Mouse (Mus musculus) intestine, embryonic 14.5 days (tissue): ENCODE measurements at regions not wholly inside any gene's neighbourhood (a gene's known extent, or its start where the extent isn't known, plus 50 kb on each side); places are given as distances from the start of the nearest gene placed in this dataset.

ENCODE experiments used
- ATAC-seq: fragments of 200-750 bp; cut with Nextera tagmentation; replicated peaks from 2 replicates; pipeline ENCODE4 v1.8.0; 2017; ENCODE audit warnings: low read depth, moderate number of reproducible peaks, moderate TSS enrichment, moderate library complexity; ENCODE audit not compliant: low FRiP score, low TSS enrichment
- DNase-seq: peaks from one replicate; pipeline ENCODE4 v3.0.0-alpha.2; 2018; ENCODE audit warnings: low spot score
- H3K27ac ChIP-seq: fragments of 300-500 bp; sonication (generic); 2 replicates; pipeline ENCODE4 v1.5.1; 2014; ENCODE audit warnings: low read depth, mild to moderate bottlenecking, control low read depth
- H3K27me3 ChIP-seq: fragments of 300-500 bp; sonication (generic); replicated peaks from 2 replicates; pipeline ENCODE4 v1.6.1; 2014; ENCODE audit warnings: low read length, control low read depth; ENCODE audit not compliant: control insufficient read depth, insufficient read depth
- H3K36me3 ChIP-seq: fragments of 300-500 bp; sonication (generic); 2 replicates; pipeline ENCODE4 v1.6.1; 2014; ENCODE audit warnings: low read length, control low read depth; ENCODE audit not compliant: control insufficient read depth, insufficient read depth
- H3K4me1 ChIP-seq: fragments of 300-500 bp; sonication (generic); replicated peaks from 2 replicates; pipeline ENCODE4 v1.6.1; 2014; ENCODE audit warnings: low read length, control low read depth, mixed read lengths; ENCODE audit not compliant: control insufficient read depth, insufficient read depth
- H3K4me2 ChIP-seq: fragments of 300-500 bp; sonication (generic); 2 replicates; pipeline ENCODE4 v1.6.1; 2014; ENCODE audit warnings: low read length
- H3K4me3 ChIP-seq: fragments of 300-500 bp; sonication (generic); 2 replicates; pipeline ENCODE4 v1.5.1; 2014; ENCODE audit warnings: low read depth, low read length, control low read depth, mixed read lengths
- H3K9ac ChIP-seq: fragments of 300-500 bp; sonication (generic); 2 replicates; pipeline ENCODE4 v1.6.1; 2014; ENCODE audit warnings: mild to moderate bottlenecking, low read length
- H3K9me3 ChIP-seq: fragments of 300-500 bp; sonication (generic); 2 replicates; pipeline ENCODE4 v1.6.1; 2016; ENCODE audit warnings: low read length, control low read depth; ENCODE audit not compliant: control insufficient read depth
- WGBS: fragments of 180-500 bp; shearing (Covaris S2); extraction: QIAGEN DNeasy Blood & Tissue Kit; methylation state at CpG from one replicate; pipeline ENCODE4 v1.1.7; 2014; 5-methylcytosine and 5-hydroxymethylcytosine counted together

GRCm38 (mm10) chr13:112120346-112120745 lies 167.9 kb upstream of the Ankrd55 start:
- peaks cover 19% of the 10 kb centered on the region for H3K4me1 ChIP-seq
- no peak for DNase-seq
- H3K36me3 ChIP-seq, result no peaks in the 10 kb centered on the region
- no peak for ATAC-seq
- WGBS, result 73% methylated on average over 4 of the region's 4 CpGs
- H3K27ac ChIP-seq, result no peak overlapping the region
- no peaks in the 10 kb centered on the region for H3K27me3 ChIP-seq
- no peak overlapping the region for H3K9ac ChIP-seq
- H3K4me2 ChIP-seq, result no peak overlapping the region
- no peak overlapping the region for H3K4me3 ChIP-seq
- H3K9me3 ChIP-seq, result no peaks in the 10 kb centered on the region

- Histone ChIP-seq H3K4me2 (no peak overlapping the region), H3K4me1 (peaks cover 19% of the 10 kb centered on the region), H3K9ac (no peak overlapping the region), H3K9me3 (no peaks in the 10 kb centered on the region), H3K27ac (no peak overlapping the region), H3K36me3 (no peaks in the 10 kb centered on the region), H3K27me3 (no peaks in the 10 kb centered on the region), H3K4me3 (no peak overlapping the region)
- WGBS, result 78% methylated on average over 9 of the region's 9 CpGs
- ATAC-seq, result no peak
- no peak for DNase-seq
Observed at GRCm38 (mm10) chr13:112121110-112121509, 167.1 kb upstream of the Ankrd55 start.

DNA sequence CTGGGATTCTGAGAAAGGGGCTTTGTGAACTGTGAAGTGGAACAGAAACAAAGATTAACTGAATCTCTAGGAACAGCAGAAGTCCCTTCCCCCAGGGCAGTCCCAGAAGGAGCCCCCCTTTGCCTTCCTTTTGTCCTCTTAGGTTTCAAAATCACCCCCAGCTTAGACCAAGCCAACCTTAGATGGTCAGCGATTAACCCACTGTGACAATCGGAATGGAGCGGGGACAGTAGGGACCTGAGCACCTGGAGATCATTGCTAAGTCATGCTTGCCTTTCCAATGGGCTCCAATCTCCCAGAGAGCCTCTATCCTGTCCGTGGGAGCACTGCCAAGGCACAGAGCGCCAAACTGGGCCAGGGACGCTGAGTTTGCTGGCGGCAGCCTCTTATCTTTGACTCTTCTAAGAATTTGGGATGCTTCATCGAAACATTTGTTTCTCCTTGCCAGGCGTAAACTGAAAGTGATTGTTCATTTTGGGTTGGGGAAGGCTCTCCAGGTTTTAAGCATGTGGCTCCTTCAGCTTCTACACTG lies 165.3 kb upstream of the Ankrd55 start:
- Histone ChIP-seq H3K4me1 (peaks cover 19% of the 10 kb centered on the region; the same call in 1 of the 2 replicates), H3K4me3 (no peak overlapping the region), H3K36me3 (no peaks in the 10 kb centered on the region), H3K27ac (no peak overlapping the region), H3K9ac (no peak overlapping the region), H3K27me3 (no peaks in the 10 kb centered on the region), H3K9me3 (no peaks in the 10 kb centered on the region), H3K4me2 (no peak overlapping the region)
- DNase-seq, result no peak
- WGBS, result 81% methylated on average over 9 of the region's 9 CpGs
- ATAC-seq, result no peak

GRCm38 (mm10) chr13:112125769-112126469 lies 162.3 kb upstream of the Ankrd55 start:
- DNase-seq (no peak), ATAC-seq (no peak)
- Histone ChIP-seq H3K27ac (no peak overlapping the region), H3K4me1 (0 out of 2 replicates have a peak, but pooled peaks cover 4% of the 10 kb centered on the region), H3K9me3 (no peaks in the 10 kb centered on the region), H3K36me3 (no peaks in the 10 kb centered on the region), H3K4me2 (no peak overlapping the region), H3K9ac (no peak overlapping the region), H3K27me3 (no peaks in the 10 kb centered on the region), H3K4me3 (no peak overlapping the region)
- WGBS, result 79% methylated on average over 14 of the region's 14 CpGs

DNA sequence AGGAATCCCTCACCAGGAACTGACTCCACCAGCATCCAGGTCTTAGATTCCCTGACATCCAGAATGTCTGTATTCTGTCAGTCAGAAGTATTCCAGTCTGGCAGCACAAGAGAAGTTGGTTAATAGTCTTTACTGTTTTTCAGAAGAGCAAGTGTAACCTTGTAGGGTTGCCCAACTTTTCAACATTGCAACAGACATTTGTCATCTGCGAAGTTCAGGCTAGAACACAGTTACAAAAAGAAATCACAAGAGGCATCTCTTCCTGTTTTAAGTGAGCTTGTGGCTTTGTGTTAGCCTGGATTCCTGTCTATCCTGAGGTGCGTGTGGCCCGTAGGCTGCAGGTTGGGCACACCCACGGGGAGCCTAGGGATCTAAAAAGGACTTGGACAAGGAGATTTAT lies 158.0 kb upstream of the Ankrd55 start:
- no peak overlapping the region for H3K9ac ChIP-seq
- no peak overlapping the region for H3K4me3 ChIP-seq
- WGBS, result 69% methylated on average over 4 of the region's 4 CpGs
- no peak overlapping the region for H3K4me2 ChIP-seq
- DNase-seq (no peak), ATAC-seq (no peak)
- H3K9me3 ChIP-seq, result no peaks in the 10 kb centered on the region
- H3K27me3 ChIP-seq, result no peaks in the 10 kb centered on the region
- H3K36me3 ChIP-seq, result no peaks in the 10 kb centered on the region
- no peak overlapping the region for H3K27ac ChIP-seq
- no peaks in the 10 kb centered on the region for H3K4me1 ChIP-seq

- Histone ChIP-seq H3K4me3 (no peak overlapping the region), H3K27ac (no peak overlapping the region), H3K9ac (no peak overlapping the region), H3K4me1 (no peaks in the 10 kb centered on the region), H3K4me2 (no peak overlapping the region), H3K9me3 (no peaks in the 10 kb centered on the region), H3K36me3 (no peaks in the 10 kb centered on the region), H3K27me3 (no peaks in the 10 kb centered on the region)
- no peak for ATAC-seq
- DNase-seq, result no peak
- WGBS, result 74% methylated on average over 2 of the region's 2 CpGs
Observed at GRCm38 (mm10) chr13:112130774-112131173, 157.5 kb upstream of the Ankrd55 start.

DNA sequence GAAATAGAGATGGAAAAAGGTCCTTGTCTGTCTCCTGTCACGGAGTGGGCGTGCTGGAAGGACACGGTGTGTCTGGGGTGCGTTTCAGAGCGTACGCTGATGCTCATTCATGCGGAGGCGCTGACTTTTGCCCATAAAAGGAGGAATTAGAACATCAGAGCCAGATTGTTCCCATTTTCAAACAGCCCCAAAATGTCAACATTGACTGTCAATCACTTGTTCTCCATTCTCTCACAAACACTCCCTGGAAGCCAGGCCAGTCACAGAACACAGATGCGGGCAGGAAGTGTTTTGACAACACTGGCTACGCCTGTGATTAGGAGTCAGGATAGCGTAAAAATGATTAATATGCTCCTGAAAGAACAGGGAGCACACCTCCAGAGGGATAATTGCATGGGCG lies 157.1 kb upstream of the Ankrd55 start:
- no peaks in the 10 kb centered on the region for H3K4me1 ChIP-seq
- H3K27ac ChIP-seq, result no peak overlapping the region
- 58% methylated on average over 12 of the region's 12 CpGs for WGBS
- ATAC-seq, result no peak
- no peak overlapping the region for H3K4me3 ChIP-seq
- no peaks in the 10 kb centered on the region for H3K27me3 ChIP-seq
- DNase-seq, result no peak
- no peak overlapping the region for H3K9ac ChIP-seq
- no peaks in the 10 kb centered on the region for H3K9me3 ChIP-seq
- H3K4me2 ChIP-seq, result no peak overlapping the region
- no peaks in the 10 kb centered on the region for H3K36me3 ChIP-seq

GRCm38 (mm10) chr13:112133736-112134135 lies 154.5 kb upstream of the Ankrd55 start:
- Histone ChIP-seq H3K9ac (no peak overlapping the region), H3K27ac (no peak overlapping the region), H3K4me2 (no peak overlapping the region), H3K27me3 (no peaks in the 10 kb centered on the region), H3K4me1 (no peaks in the 10 kb centered on the region), H3K4me3 (no peak overlapping the region), H3K36me3 (no peaks in the 10 kb centered on the region), H3K9me3 (no peaks in the 10 kb centered on the region)
- no peak for ATAC-seq
- 94% methylated on average over 2 of the region's 2 CpGs for WGBS
- no peak for DNase-seq

DNA sequence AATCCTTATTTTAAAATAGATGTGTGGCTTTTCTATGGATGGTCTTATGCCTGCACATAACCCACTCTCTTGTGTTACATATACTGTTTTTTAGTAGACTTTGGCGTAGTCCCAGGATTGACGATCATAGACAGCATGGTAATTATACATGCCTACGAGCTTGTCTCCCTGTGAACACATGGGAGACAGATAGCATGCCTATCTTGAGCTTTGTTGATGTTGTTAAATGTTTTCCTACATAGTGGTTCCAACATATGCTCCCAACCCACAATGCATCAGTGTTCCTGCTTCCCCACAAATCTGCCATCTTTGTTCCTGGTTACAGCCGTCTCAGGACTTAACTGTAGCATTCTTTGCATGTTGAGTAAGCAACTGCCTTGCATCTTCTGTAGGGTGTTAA lies 153.6 kb upstream of the Ankrd55 start:
- H3K4me3 ChIP-seq, result no peak overlapping the region
- no peak overlapping the region for H3K27ac ChIP-seq
- H3K4me1 ChIP-seq, result no peaks in the 10 kb centered on the region
- no peaks in the 10 kb centered on the region for H3K36me3 ChIP-seq
- no peaks in the 10 kb centered on the region for H3K27me3 ChIP-seq
- no peak for ATAC-seq
- WGBS, result 92% methylated on average over 4 of the region's 4 CpGs
- H3K9me3 ChIP-seq, result no peaks in the 10 kb centered on the region
- no peak overlapping the region for H3K4me2 ChIP-seq
- H3K9ac ChIP-seq, result no peak overlapping the region
- DNase-seq, result no peak
